Mouse (Mus musculus): ENCODE data around the gene Fam228a. TPM values are rescaled to one million over a fixed set of nuclear protein-coding genes. Genes with fewer than 3 reads are reported as not detected.

The Fam228a gene
- 0.02 TPM in 1 of 2 replicates, not detected in the other for polyA plus RNA-seq (2012; rRNA removed)

GRCm38 (mm10) chr12:4738031-4738576, at the start of gene Fam228a:
Gene Fam228a, minus strand, starts transcription at chr12:4738430.

GRCm38 (mm10) chr12:4768492-4769332, 30.5 kb upstream of the Fam228a start, which contains the start of the genes Pfn4 and Fam228b:
Gene Pfn4, plus strand, starts transcription at chr12:4769022.
Gene Fam228b, minus strand, starts transcription at chr12:4769267.

Other genes starting within 250 kb of the Fam228a start
- 3.2 and 6.2 TPM in 2 replicates for gene Itsn2, start 145.8 kb downstream of the Fam228a start, polyA plus RNA-seq (2012; rRNA removed)
- gene Gm3625, start 145.5 kb downstream of the Fam228a start, polyA plus RNA-seq (2012; rRNA removed): not detected in 2 replicates
- gene Pfn4, start 30.6 kb upstream of the Fam228a start, polyA plus RNA-seq (2012; rRNA removed): 0.05 TPM in 1 of 2 replicates, not detected in the other
- gene Fam228b, start 30.8 kb upstream of the Fam228a start, polyA plus RNA-seq (2012; rRNA removed): 0.03 and 0.06 TPM in 2 replicates
- 7.9 and 15.4 TPM in 2 replicates for gene Sf3b6, start 79.1 kb upstream of the Fam228a start, polyA plus RNA-seq (2012; rRNA removed)
- gene Fkbp1b, start 103.2 kb upstream of the Fam228a start, polyA plus RNA-seq (2012; rRNA removed): 1.8 and 2.8 TPM in 2 replicates
- gene Wdcp, start 104.9 kb upstream of the Fam228a start, polyA plus RNA-seq (2012; rRNA removed): 0.69 and 1.7 TPM in 2 replicates
- 0.55 and 0.87 TPM in 2 replicates for gene Mfsd2b, start 135.9 kb upstream of the Fam228a start, polyA plus RNA-seq (2012; rRNA removed)
- gene Ubxn2a, start 169.3 kb upstream of the Fam228a start, polyA plus RNA-seq (2012; rRNA removed): 2.9 and 3.2 TPM in 2 replicates
- 4.9 and 5.4 TPM in 2 replicates for gene Atad2b, start 178.9 kb upstream of the Fam228a start, polyA plus RNA-seq (2012; rRNA removed)